ENCODE assay signal across 9 mouse cellular contexts in the genomic region with DNA sequence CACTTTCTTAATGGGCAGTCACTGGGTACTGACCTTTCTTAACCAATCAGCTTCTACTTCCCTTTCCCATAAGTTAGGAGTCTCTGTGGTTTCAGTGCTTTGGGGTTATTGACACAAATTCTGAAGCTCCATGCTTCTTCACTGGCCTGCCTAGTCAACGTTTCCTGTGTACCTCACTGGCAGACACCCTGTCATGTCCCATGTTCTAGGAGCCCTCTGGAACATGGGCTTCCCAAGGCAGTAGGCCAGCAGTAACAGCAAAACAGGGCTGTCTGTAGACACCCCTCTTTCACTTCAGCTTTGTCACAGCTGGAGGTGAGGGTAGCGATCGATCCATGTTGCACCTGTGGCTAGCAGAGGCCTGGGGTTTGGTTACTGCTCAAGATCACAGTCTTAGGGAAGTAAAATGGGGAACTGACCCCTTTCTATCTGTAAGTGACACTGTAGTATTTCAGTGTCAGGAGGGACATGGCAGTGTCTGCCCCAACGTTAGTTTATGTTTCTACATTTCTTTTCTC. TPM values are rescaled to one million over a fixed set of nuclear protein-coding genes. Genes with fewer than 3 reads are reported as not detected.
DNase-seq lines count a peak whose midpoint lies in the region; ATAC-seq and TF ChIP-seq lines count a peak whose summit lies in the region.
"Had no signal": no experiment of that assay in that cellular context is flagged by ENCODE, and none has a peak within 500 bp of the region (broad histone marks: within the 10 kb centered on the region; RNA-seq: fewer than 3 reads in every experiment).

No protein-coding gene starts in this region.

- H3K9me3 ChIP-seq in G1E (replicated peaks): no peaks in the 10 kb centered on the region
- no peaks in the 10 kb centered on the region for H3K9me3 ChIP-seq in intestine, postnatal 0 days (ENCODE audit: control insufficient read depth)
- H3K9me3 ChIP-seq in midbrain, embryonic 11.5 days (ENCODE audit: control insufficient read depth, low read length): no peaks in the 10 kb centered on the region
- H3K9me3 ChIP-seq: neural tube, embryonic 12.5 days had no signal

- H3K4me2 ChIP-seq in intestine, postnatal 0 days (replicated peaks; ENCODE audit: low read depth): 0 out of 2 replicates have a peak overlapping the region, but pooled peaks have one; percentile 22
- H3K4me2 ChIP-seq in midbrain, embryonic 11.5 days: no peak overlapping the region
- H3K4me2 ChIP-seq: neural tube, embryonic 12.5 days had no signal

- peaks cover 87% of the 10 kb centered on the region for H3K4me1 ChIP-seq in G1E (ENCODE audit: insufficient read depth, low read depth, low read length)
- peaks cover 14% of the 10 kb centered on the region for H3K4me1 ChIP-seq in intestine, postnatal 0 days (replicated peaks; ENCODE audit: control insufficient read depth, insufficient read depth, low read length)
- H3K4me1 ChIP-seq in midbrain, embryonic 11.5 days (ENCODE audit: control insufficient read depth, insufficient read depth, low read length): peaks cover 13% of the 10 kb centered on the region

- no peak overlapping the region for H3K4me3 ChIP-seq in layer of hippocampus, adult 2 months
- H3K4me3 ChIP-seq in G1E (ENCODE audit: low read depth, low read length): no peak overlapping the region; the same call in 1 of the 2 replicates
- no peak overlapping the region for H3K4me3 ChIP-seq in intestine, postnatal 0 days (ENCODE audit: low read depth, low read length)
- H3K4me3 ChIP-seq in midbrain, embryonic 11.5 days (ENCODE audit: low read depth, low read length): no peak overlapping the region
- H3K4me3 ChIP-seq: neural tube, embryonic 12.5 days had no signal

- DNase-seq in layer of hippocampus, adult 2 months (ENCODE audit: low spot score in 2 of 2): no peak
- DNase-seq in layer of hippocampus, adult 9-11 months: no peak
- peak; percentile 32 for DNase-seq in G1E (ENCODE audit: low spot score)
- peak; percentile 31 for DNase-seq in spleen, adult 12 weeks (ENCODE audit: low spot score)
- DNase-seq in midbrain, embryonic 11.5 days (ENCODE audit: low spot score, missing footprints): no peak
- DNase-seq in cerebellum, adult 8-10 months: no peak

- peak overlapping the region; percentile 71 for H3K27ac ChIP-seq in layer of hippocampus, adult 2 months
- peak overlapping the region; percentile 60; the same call in 1 of the 2 replicates for H3K27ac ChIP-seq in intestine, postnatal 0 days (ENCODE audit: low read depth, low read length)
- H3K27ac ChIP-seq in midbrain, embryonic 11.5 days (ENCODE audit: low read depth, low read length): no peak overlapping the region
- H3K27ac ChIP-seq: neural tube, embryonic 12.5 days had no signal

- TF ChIP-seq CTCF in layer of hippocampus, adult 2 months (conservative IDR thresholded peaks at IDR 0.05): no peak
- TF ChIP-seq CTCF in G1E (IDR thresholded peaks at IDR 0.05; ENCODE audit: low read depth, low read length): no peak
- TF ChIP-seq CTCF in intestine, postnatal 0 days (IDR thresholded peaks at IDR 0.05; ENCODE audit: low read depth): no peak

- ATAC-seq in G1E (ENCODE audit: extremely low read depth, insufficient number of reproducible peaks, low FRiP score, poor library complexity, severe bottlenecking): peak; percentile 35; the same call in 1 of the 2 replicates
- no peak for ATAC-seq in intestine, postnatal 0 days
- ATAC-seq in erythroid progenitor cell, adult 5-6 weeks (replicated peaks; ENCODE audit: low FRiP score, poor library complexity, severe bottlenecking): no peak
- ATAC-seq in midbrain, embryonic 11.5 days (ENCODE audit: low FRiP score): no peak

- H3K9ac ChIP-seq in intestine, postnatal 0 days (ENCODE audit: low read depth, low read length): no peak overlapping the region
- H3K9ac ChIP-seq in midbrain, embryonic 11.5 days (ENCODE audit: low read length): no peak overlapping the region
- H3K9ac ChIP-seq: neural tube, embryonic 12.5 days had no signal

- H3K36me3 ChIP-seq in G1E (replicated peaks): peaks cover 73% of the 10 kb centered on the region
- H3K36me3 ChIP-seq in intestine, postnatal 0 days (ENCODE audit: control insufficient read depth, insufficient read depth): no peaks in the 10 kb centered on the region
- no peaks in the 10 kb centered on the region for H3K36me3 ChIP-seq in midbrain, embryonic 11.5 days (ENCODE audit: control insufficient read depth, insufficient read depth, low read length)

- no peaks in the 10 kb centered on the region for H3K27me3 ChIP-seq in G1E (ENCODE audit: insufficient read depth, low read length)
- H3K27me3 ChIP-seq in intestine, postnatal 0 days (replicated peaks; ENCODE audit: control insufficient read depth, insufficient read depth, low read length): no peaks in the 10 kb centered on the region
- no peaks in the 10 kb centered on the region for H3K27me3 ChIP-seq in midbrain, embryonic 11.5 days (ENCODE audit: control insufficient read depth, insufficient read depth, low read length)
- H3K27me3 ChIP-seq: neural tube, embryonic 12.5 days had no signal

- 59% methylated on average over 4 of the region's 4 CpGs for WGBS in intestine, postnatal 0 days
- 87% methylated on average over 4 of the region's 4 CpGs for WGBS in midbrain, embryonic 11.5 days

RNA-seq across cellular contexts. Expression of gene Rapgef1, which starts 4.6 kb away (rescaled TPM):
- total RNA-seq in layer of hippocampus, adult 2 months (2021): 10 to 100 TPM; 91.3 to 94.9 TPM
- 42.0 and 42.8 TPM in 2 replicates for total RNA-seq in G1E (2014; fragmentation: Nextera tagmentation)
- total RNA-seq in G1E (2017): 24.3 and 25.4 TPM in 2 replicates
- 37.2 and 43.3 TPM in 2 replicates for polyA plus RNA-seq in G1E (2012)
- polyA plus RNA-seq in intestine, postnatal 0 days (2015; fragmentation: Nextera tagmentation; extraction: Ambion mirVana): 6.1 and 6.3 TPM in 2 replicates
- total RNA-seq in erythroid progenitor cell, adult 5-6 weeks (2015; ENCODE audit: low replicate concordance): 8.4 and 9.7 TPM in 2 replicates
- 19.0 and 22.6 TPM in 2 replicates for total RNA-seq in erythroid progenitor cell, adult 5-6 weeks (2017; ENCODE audit: low replicate concordance)
- 12.4 and 15.6 TPM in 2 replicates for polyA plus RNA-seq in midbrain, embryonic 11.5 days (2014; fragmentation: Nextera tagmentation; extraction: Ambion mirVana)

Comparison
In these comparisons a context has a peak if more than half of its experiments do, and no peak if none do; other contexts are left out.
1. DNase-seq: peak in G1E (single experiment) and spleen, adult 12 weeks (single experiment); none in layer of hippocampus, adult 2 months (0 of 2), layer of hippocampus, adult 9-11 months (single experiment), midbrain, embryonic 11.5 days (single experiment) and cerebellum, adult 8-10 months (single experiment).